Mouse (Mus musculus) ES-Bruce4 (cell line): ENCODE results near the gene Map2k1.

Experiments
- CTCF ChIP-seq: IDR thresholded peaks from one replicate; pipeline ENCODE4 v1.8.1; 2011; ENCODE audit warnings: low read depth, low read length
- EP300 ChIP-seq: IDR thresholded peaks from 2 replicates; pipeline ENCODE4 v1.6.1; 2011; ENCODE audit warnings: low read depth, low read length; ENCODE audit not compliant: insufficient read depth

GRCm38 (mm10) chr9:64227736-64228135 lies 25.7 kb downstream of the Map2k1 start:
- no peak for TF ChIP-seq CTCF
- no peak for TF ChIP-seq EP300
